ENCODE assay signal across 12 mouse cellular contexts in genomic region chr7:103119406-103119805, GRCm38 (mm10). TPM values are rescaled to one million over a fixed set of nuclear protein-coding genes. Genes with fewer than 3 reads are reported as not detected.
DNase-seq lines count a peak whose midpoint lies in the region; ATAC-seq and TF ChIP-seq lines count a peak whose summit lies in the region.
"Had no signal": no experiment of that assay in that cellular context is flagged by ENCODE, and none has a peak within 500 bp of the region (broad histone marks: within the 10 kb centered on the region; RNA-seq: fewer than 3 reads in every experiment).

No protein-coding gene starts in this region.

- no peak for ATAC-seq in kidney, embryonic 14.5 days (ENCODE audit: low FRiP score, low TSS enrichment)
- no peak for ATAC-seq in stomach, postnatal 0 days (ENCODE audit: low FRiP score, low TSS enrichment)

- 64% methylated on average over 3 of the region's 3 CpGs for WGBS in kidney, embryonic 14.5 days
- 43% methylated on average over 3 of the region's 3 CpGs for WGBS in stomach, postnatal 0 days

- H3K27ac ChIP-seq in kidney, embryonic 14.5 days (ENCODE audit: low read depth, low read length): no peak overlapping the region
- no peak overlapping the region for H3K27ac ChIP-seq in stomach, postnatal 0 days (replicated peaks)
- H3K27ac ChIP-seq: liver, embryonic 13.5 days had no signal

- TF ChIP-seq CTCF in stomach, postnatal 0 days (IDR thresholded peaks at IDR 0.05; ENCODE audit: low read depth): peak; percentile 55

- no peak for TF ChIP-seq EP300 in stomach, postnatal 0 days (optimal IDR thresholded peaks at IDR 0.05)

- H3K4me3 ChIP-seq in kidney, embryonic 14.5 days (ENCODE audit: low read length): no peak overlapping the region
- no peak overlapping the region for H3K4me3 ChIP-seq in stomach, postnatal 0 days (ENCODE audit: low read depth, low read length)
- H3K4me3 ChIP-seq: liver, embryonic 13.5 days had no signal

- no peaks in the 10 kb centered on the region for H3K36me3 ChIP-seq in kidney, embryonic 14.5 days (ENCODE audit: control insufficient read depth, insufficient read depth, low read length)
- no peaks in the 10 kb centered on the region for H3K36me3 ChIP-seq in stomach, postnatal 0 days (ENCODE audit: control insufficient read depth, insufficient read depth, low read length)
- H3K36me3 ChIP-seq: liver, embryonic 13.5 days had no signal

- H3K4me1 ChIP-seq in kidney, embryonic 14.5 days (ENCODE audit: control insufficient read depth, insufficient read depth, low read length): no peaks in the 10 kb centered on the region
- no peaks in the 10 kb centered on the region for H3K4me1 ChIP-seq in stomach, postnatal 0 days (replicated peaks; ENCODE audit: control insufficient read depth, insufficient read depth)
- H3K4me1 ChIP-seq: liver, embryonic 13.5 days had no signal

- no peak overlapping the region for H3K4me2 ChIP-seq in kidney, embryonic 14.5 days (replicated peaks; ENCODE audit: low read depth, low read length)
- no peak overlapping the region for H3K4me2 ChIP-seq in stomach, postnatal 0 days (replicated peaks; ENCODE audit: low read depth)
- H3K4me2 ChIP-seq: liver, embryonic 13.5 days had no signal

- no peaks in the 10 kb centered on the region for H3K9me3 ChIP-seq in kidney, embryonic 14.5 days (ENCODE audit: control insufficient read depth, low read length)
- H3K9me3 ChIP-seq in stomach, postnatal 0 days (ENCODE audit: control insufficient read depth, low read length): no peaks in the 10 kb centered on the region
- H3K9me3 ChIP-seq: liver, embryonic 13.5 days had no signal

- H3K9ac ChIP-seq in kidney, embryonic 14.5 days (ENCODE audit: low read depth, low read length): no peak overlapping the region
- no peak overlapping the region for H3K9ac ChIP-seq in stomach, postnatal 0 days (ENCODE audit: low read length)
- H3K9ac ChIP-seq: liver, embryonic 13.5 days had no signal

- no peaks in the 10 kb centered on the region for H3K27me3 ChIP-seq in kidney, embryonic 14.5 days (ENCODE audit: control insufficient read depth, insufficient read depth, low read length)
- H3K27me3 ChIP-seq in stomach, postnatal 0 days (ENCODE audit: control insufficient read depth, insufficient read depth, low read length): no peaks in the 10 kb centered on the region
- H3K27me3 ChIP-seq: liver, embryonic 13.5 days had no signal

- peak; percentile 35 for DNase-seq in embryo, embryonic 10 days (ENCODE audit: low spot score)
- no peak for DNase-seq in embryo, embryonic 9.5 days (ENCODE audit: extremely low spot score)
- peak; percentile 5 for DNase-seq in kidney, postnatal 10 days
- DNase-seq in right cerebral cortex, postnatal 4 days: peak; percentile 3
- no peak for DNase-seq in right cerebral cortex, postnatal 36 days (ENCODE audit: low spot score in 2 of 2)
- no peak for DNase-seq in stomach, postnatal 0 days (ENCODE audit: low spot score)
- no peak for DNase-seq in adipocyte (ENCODE audit: low spot score)
- DNase-seq: heart, postnatal 10 days; liver, embryonic 13.5 days; thymus, postnatal 14 days had no signal

RNA-seq across cellular contexts. Expression of gene Olfr586, which starts 6.0 kb away (rescaled TPM):
- polyA plus RNA-seq in kidney, embryonic 14.5 days (2014; fragmentation: Nextera tagmentation; extraction: Ambion mirVana): not detected in 2 replicates
- 0.04 TPM in 1 of 2 replicates, not detected in the other for polyA plus RNA-seq in stomach, postnatal 0 days (2015; fragmentation: Nextera tagmentation; extraction: Ambion mirVana)
- polyA plus RNA-seq: liver, embryonic 13.5 days; neural tube, embryonic 11.5 days had no signal

RNA-seq across cellular contexts. Expression of gene Olfr588-ps1, which starts 21.3 kb away (rescaled TPM):
- polyA plus RNA-seq in kidney, embryonic 14.5 days (2014; fragmentation: Nextera tagmentation; extraction: Ambion mirVana): not detected in 2 replicates
- polyA plus RNA-seq in stomach, postnatal 0 days (2015; fragmentation: Nextera tagmentation; extraction: Ambion mirVana): not detected in 2 replicates
- polyA plus RNA-seq: liver, embryonic 13.5 days; neural tube, embryonic 11.5 days had no signal

RNA-seq across cellular contexts. Expression of gene Olfr585, which starts 21.9 kb away (rescaled TPM):
- polyA plus RNA-seq in kidney, embryonic 14.5 days (2014; fragmentation: Nextera tagmentation; extraction: Ambion mirVana): not detected in 2 replicates
- not detected in 2 replicates for polyA plus RNA-seq in stomach, postnatal 0 days (2015; fragmentation: Nextera tagmentation; extraction: Ambion mirVana)
- polyA plus RNA-seq: liver, embryonic 13.5 days; neural tube, embryonic 11.5 days had no signal

RNA-seq across cellular contexts. Expression of gene Olfr589, which starts 36.8 kb away (rescaled TPM):
- not detected in 2 replicates for polyA plus RNA-seq in kidney, embryonic 14.5 days (2014; fragmentation: Nextera tagmentation; extraction: Ambion mirVana)
- polyA plus RNA-seq in stomach, postnatal 0 days (2015; fragmentation: Nextera tagmentation; extraction: Ambion mirVana): not detected in 2 replicates
- polyA plus RNA-seq: liver, embryonic 13.5 days; neural tube, embryonic 11.5 days had no signal

RNA-seq across cellular contexts. Expression of gene Olfr584, which starts 37.7 kb away (rescaled TPM):
- polyA plus RNA-seq in kidney, embryonic 14.5 days (2014; fragmentation: Nextera tagmentation; extraction: Ambion mirVana): not detected in 2 replicates
- polyA plus RNA-seq in stomach, postnatal 0 days (2015; fragmentation: Nextera tagmentation; extraction: Ambion mirVana): not detected in 2 replicates
- polyA plus RNA-seq: liver, embryonic 13.5 days; neural tube, embryonic 11.5 days had no signal

Comparison
In these comparisons a context has a peak if more than half of its experiments do, and no peak if none do; other contexts are left out.
1. DNase-seq: peak in embryo, embryonic 10 days (single experiment), kidney, postnatal 10 days (single experiment) and right cerebral cortex, postnatal 4 days (single experiment); none in embryo, embryonic 9.5 days (single experiment), right cerebral cortex, postnatal 36 days (0 of 2), stomach, postnatal 0 days (single experiment) and adipocyte (single experiment).